Mouse (Mus musculus) CH12.LX (cell line): Measurements from ENCODE around the gene Tmem150a.

Source experiments
- BHLHE40 ChIP-seq: IDR thresholded peaks from 2 replicates; pipeline ENCODE4 v1.6.1; 2011; ENCODE audit warnings: mild to moderate bottlenecking, low read depth, low read length, improper control_type of control experiment
- CHD2 ChIP-seq: IDR thresholded peaks from 2 replicates; pipeline ENCODE4 v1.6.1; 2011; ENCODE audit warnings: low read length, improper control_type of control experiment
- CTCF ChIP-seq, 2 experiments: IDR thresholded peaks in 1 of 2; conservative IDR thresholded peaks in 1 of 2; 2 replicates each; pipeline ENCODE4 v1.5.1; 2011 to 2012; ENCODE audit warnings: low read depth in 2 of 2, low read length in 2 of 2, improper control_type of control experiment in 1 of 2, inconsistent platforms in 1 of 2, mild to moderate bottlenecking in 1 of 2, moderate library complexity in 1 of 2
- ELF1 ChIP-seq: IDR thresholded peaks from 2 replicates; pipeline ENCODE4 v1.6.1; 2014; ENCODE audit warnings: low read depth, mild to moderate bottlenecking, inconsistent platforms, low read length, improper control_type of control experiment
- JUN ChIP-seq: IDR thresholded peaks from 2 replicates; pipeline ENCODE4 v1.6.1; 2011; ENCODE audit warnings: low read depth, mild to moderate bottlenecking, low read length, improper control_type of control experiment, moderate library complexity; ENCODE audit not compliant: insufficient read depth
- PAX5 ChIP-seq: IDR thresholded peaks from 2 replicates; pipeline ENCODE4 v1.6.1; 2012; ENCODE audit warnings: low read length, inconsistent platforms, mixed read lengths
- POLR2A ChIP-seq: IDR thresholded peaks from 2 replicates; pipeline ENCODE4 v1.6.1; 2011; ENCODE audit warnings: low read depth, mild to moderate bottlenecking, improper control_type of control experiment, low read length
- RCOR1 ChIP-seq: conservative IDR thresholded peaks from 2 replicates; pipeline ENCODE4 v1.6.1; 2012; ENCODE audit warnings: low read depth, mild to moderate bottlenecking, inconsistent platforms, low read length, improper control_type of control experiment
- UBTF ChIP-seq: IDR thresholded peaks from 2 replicates; pipeline ENCODE4 v1.6.1; 2012; ENCODE audit warnings: low read depth, mild to moderate bottlenecking, inconsistent platforms, low read length, improper control_type of control experiment, moderate library complexity
- ZC3H11A ChIP-seq: IDR thresholded peaks from 2 replicates; pipeline ENCODE4 v1.6.1; 2012; ENCODE audit warnings: low read depth, mild to moderate bottlenecking, inconsistent platforms, low read length, improper control_type of control experiment
- ZNF384 ChIP-seq: IDR thresholded peaks from 2 replicates; pipeline ENCODE4 v1.6.1; 2012; ENCODE audit warnings: low read depth, low read length, improper control_type of control experiment, inconsistent platforms

DNA sequence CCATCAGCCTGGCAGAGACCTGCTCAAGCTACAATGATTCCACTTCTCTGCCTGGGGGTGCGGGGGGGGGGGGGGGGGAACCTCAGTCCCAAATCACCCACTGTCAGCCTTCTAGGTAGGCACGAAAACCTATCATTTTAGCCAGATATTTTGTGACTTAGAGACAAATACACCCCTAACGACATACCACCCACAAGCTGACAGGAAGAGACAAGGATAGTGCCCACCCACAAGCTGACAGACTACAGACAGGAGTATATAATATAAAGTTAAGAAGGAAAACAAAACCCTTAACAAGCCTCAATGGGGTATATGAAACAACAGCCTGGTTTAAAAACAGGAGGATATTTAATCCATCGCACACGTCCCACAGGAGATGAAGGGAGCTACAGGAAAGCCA lies 36.8 kb upstream of the Tmem150a start:
- no peak for TF ChIP-seq BHLHE40
- no peak for TF ChIP-seq ZNF384
- TF ChIP-seq PAX5: no peak
- TF ChIP-seq ZC3H11A: no peak
- TF ChIP-seq JUN: no peak
- no peak for TF ChIP-seq RCOR1
- no peak for TF ChIP-seq CTCF (conservative IDR thresholded peaks at IDR 0.05 in 1 of 2, IDR thresholded peaks at IDR 0.05 in 1 of 2; ENCODE audit: low read depth in 2 of 2, low read length in 2 of 2)
- TF ChIP-seq UBTF: no peak
- no peak for TF ChIP-seq CHD2
- no peak for TF ChIP-seq ELF1
- no peak for TF ChIP-seq POLR2A
